Mouse (Mus musculus) heart, embryonic 10.5 days (tissue): ENCODE results near the gene Palld. TPM values are rescaled to one million over a fixed set of nuclear protein-coding genes. Genes with fewer than 3 reads are reported as not detected.

Experiments
- DNase-seq: peaks from one replicate; pipeline ENCODE4 v3.0.0-alpha.2; 2017; ENCODE audit warnings: low spot score
- H3K27ac ChIP-seq: fragments of 300-500 bp; sonication (generic); 2 replicates; pipeline ENCODE4 v1.5.1; 2016; ENCODE audit warnings: mild to moderate bottlenecking
- H3K27me3 ChIP-seq: fragments of 300-500 bp; sonication (generic); 2 replicates; pipeline ENCODE4 v1.6.1; 2016; ENCODE audit warnings: mild to moderate bottlenecking; ENCODE audit not compliant: poor library complexity, insufficient read depth, severe bottlenecking
- H3K36me3 ChIP-seq: fragments of 300-500 bp; sonication (generic); 2 replicates; pipeline ENCODE4 v1.6.1; 2016; ENCODE audit warnings: mild to moderate bottlenecking, moderate library complexity
- H3K4me1 ChIP-seq: fragments of 300-500 bp; sonication (generic); 2 replicates; pipeline ENCODE4 v1.6.1; 2016; ENCODE audit warnings: mild to moderate bottlenecking
- H3K4me3 ChIP-seq: fragments of 300-500 bp; sonication (generic); 2 replicates; pipeline ENCODE4 v1.5.1; 2016; ENCODE audit warnings: mild to moderate bottlenecking, moderate library complexity
- H3K9me3 ChIP-seq: fragments of 300-500 bp; sonication (generic); 2 replicates; pipeline ENCODE4 v1.6.1; 2016; ENCODE audit warnings: mild to moderate bottlenecking, moderate library complexity
- WGBS: fragments of 180-500 bp; shearing (Covaris S2); methylation state at CpG from one replicate; pipeline ENCODE4 v1.1.7; 2016; 5-methylcytosine and 5-hydroxymethylcytosine counted together
- polyA plus RNA-seq: library from polyadenylated mRNA; unstranded; fragments of >200 nt; fragmentation: Nextera tagmentation; extraction: Ambion mirVana; gene quantifications from 2 replicates; pipeline ENCODE4 v1.2.1, GENCODE M21; 2016

The Palld gene
- polyA plus RNA-seq, 1 experiment from 2014 or later, result 167 TPM

GRCm38 (mm10) chr8:61596889-61597288 is 305.6 kb downstream of the Palld start:
- no peak overlapping the region for H3K27ac ChIP-seq
- no peaks in the 10 kb centered on the region for H3K27me3 ChIP-seq
- DNase-seq, result no peak
- H3K4me3 ChIP-seq, result no peak overlapping the region
- no peaks in the 10 kb centered on the region for H3K9me3 ChIP-seq
- no peaks in the 10 kb centered on the region for H3K36me3 ChIP-seq
- WGBS, result 78% methylated on average over 3 of the region's 3 CpGs
- H3K4me1 ChIP-seq, result peaks cover 5% of the 10 kb centered on the region; the same call in 1 of the 2 replicates

- 6% methylated on average over 8 of the region's 8 CpGs for WGBS
- no peaks in the 10 kb centered on the region for H3K27me3 ChIP-seq
- H3K27ac ChIP-seq, result peak overlapping the region; percentile 89
- peaks cover 30% of the 10 kb centered on the region for H3K4me1 ChIP-seq
- peak overlapping the region; percentile 75 for H3K4me3 ChIP-seq
- DNase-seq, result no peak
- no peaks in the 10 kb centered on the region for H3K9me3 ChIP-seq
- H3K36me3 ChIP-seq, result peaks cover 7% of the 10 kb centered on the region; the same call in 1 of the 2 replicates
Observed at GRCm38 (mm10) chr8:61591446-61591845, 311.0 kb downstream of the Palld start.

DNA sequence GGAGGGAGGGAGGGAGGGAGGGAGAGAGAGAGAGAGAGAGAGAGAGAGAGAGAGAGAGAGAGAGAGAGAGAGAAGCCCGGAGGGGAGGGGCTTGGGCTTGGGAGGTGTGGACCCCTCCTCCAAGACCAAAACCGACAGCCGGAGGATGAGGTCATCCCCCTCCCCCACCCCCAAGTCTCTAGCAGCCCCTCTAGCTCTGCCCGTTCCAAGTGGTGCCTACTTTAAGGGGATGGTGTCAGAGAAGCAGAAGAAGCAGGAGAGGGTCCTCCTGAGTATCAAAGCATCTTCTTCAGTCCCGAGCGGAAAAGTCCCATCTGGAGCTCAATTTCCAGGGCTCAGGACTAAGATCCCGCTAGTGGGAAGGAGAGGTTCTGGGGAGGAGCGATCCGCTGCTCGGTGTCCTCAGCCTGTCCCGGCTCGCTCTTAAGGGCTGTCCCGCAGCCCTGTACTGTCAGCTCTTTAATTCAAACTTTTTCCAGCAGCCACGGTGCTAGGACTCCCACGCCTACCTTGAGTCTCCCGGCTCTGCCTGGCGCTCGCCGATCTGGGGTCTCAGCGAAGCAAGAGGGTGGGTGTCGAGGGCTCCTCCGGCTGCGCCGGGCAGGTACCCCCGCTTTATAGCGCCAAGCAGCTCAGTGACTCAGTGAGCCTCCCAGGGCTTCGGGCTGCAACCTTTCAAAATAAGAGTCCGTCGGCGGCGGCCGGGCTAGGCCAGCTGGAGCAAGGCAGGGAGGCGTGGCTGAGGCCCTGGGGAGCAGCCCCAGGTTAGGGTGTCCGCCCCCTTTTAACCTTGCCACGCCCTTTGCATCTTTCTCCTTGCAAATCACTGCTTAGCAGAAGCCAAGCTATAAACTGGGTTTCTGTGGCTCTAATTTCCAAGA is 311.7 kb downstream of the Palld start:
- Histone ChIP-seq H3K36me3 (peaks cover 7% of the 10 kb centered on the region; the same call in 1 of the 2 replicates), H3K4me1 (peaks cover 33% of the 10 kb centered on the region), H3K27me3 (no peaks in the 10 kb centered on the region), H3K9me3 (no peaks in the 10 kb centered on the region), H3K4me3 (peak overlapping the region; percentile 75), H3K27ac (peak overlapping the region; percentile 89)
- peak; percentile 95 for DNase-seq
- WGBS, result under 1% methylated on average over 35 of the region's 35 CpGs

GRCm38 (mm10) chr8:61589972-61590391 is 312.5 kb downstream of the Palld start:
- H3K4me1 ChIP-seq, result peaks cover 37% of the 10 kb centered on the region
- peak overlapping the region; percentile 75 for H3K4me3 ChIP-seq
- H3K36me3 ChIP-seq, result peaks cover 7% of the 10 kb centered on the region; the same call in 1 of the 2 replicates
- 2% methylated on average over 11 of the region's 11 CpGs for WGBS
- no peak for DNase-seq
- peak overlapping the region; percentile 89 for H3K27ac ChIP-seq
- no peaks in the 10 kb centered on the region for H3K27me3 ChIP-seq
- no peaks in the 10 kb centered on the region for H3K9me3 ChIP-seq

DNA sequence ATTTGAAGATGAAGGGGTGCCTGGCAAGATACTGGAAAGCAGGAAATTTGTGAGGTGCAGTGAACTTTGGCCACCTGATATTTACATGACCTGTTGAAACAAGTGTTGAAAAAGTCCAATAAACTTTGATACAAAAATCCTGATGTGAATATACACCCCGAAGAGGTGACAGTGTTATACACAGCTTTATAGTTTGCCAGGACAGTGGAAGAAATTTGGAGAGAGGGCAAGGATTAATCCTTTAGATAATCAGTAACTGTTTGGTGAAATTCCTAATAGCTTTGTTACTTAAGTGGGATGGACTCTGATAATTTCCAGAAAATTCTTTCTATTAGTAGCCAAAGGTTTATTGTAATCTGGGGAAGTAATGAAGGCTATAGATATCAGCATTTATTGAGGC is 314.2 kb downstream of the Palld start:
- no peaks in the 10 kb centered on the region for H3K9me3 ChIP-seq
- 94% methylated on average over 1 of the region's 1 CpGs for WGBS
- peaks cover 11% of the 10 kb centered on the region; the same call in 1 of the 2 replicates for H3K36me3 ChIP-seq
- no peak for DNase-seq
- H3K4me3 ChIP-seq, result no peak overlapping the region
- H3K4me1 ChIP-seq, result peaks cover 42% of the 10 kb centered on the region
- no peak overlapping the region for H3K27ac ChIP-seq
- H3K27me3 ChIP-seq, result no peaks in the 10 kb centered on the region

- Histone ChIP-seq H3K4me3 (no peak overlapping the region), H3K4me1 (peaks cover 42% of the 10 kb centered on the region), H3K36me3 (peaks cover 11% of the 10 kb centered on the region; the same call in 1 of the 2 replicates), H3K27ac (no peak overlapping the region), H3K27me3 (no peaks in the 10 kb centered on the region), H3K9me3 (no peaks in the 10 kb centered on the region)
- no peak for DNase-seq
- 83% methylated on average over 3 of the region's 3 CpGs for WGBS
Observed at GRCm38 (mm10) chr8:61587731-61588130, 314.8 kb downstream of the Palld start.

DNA sequence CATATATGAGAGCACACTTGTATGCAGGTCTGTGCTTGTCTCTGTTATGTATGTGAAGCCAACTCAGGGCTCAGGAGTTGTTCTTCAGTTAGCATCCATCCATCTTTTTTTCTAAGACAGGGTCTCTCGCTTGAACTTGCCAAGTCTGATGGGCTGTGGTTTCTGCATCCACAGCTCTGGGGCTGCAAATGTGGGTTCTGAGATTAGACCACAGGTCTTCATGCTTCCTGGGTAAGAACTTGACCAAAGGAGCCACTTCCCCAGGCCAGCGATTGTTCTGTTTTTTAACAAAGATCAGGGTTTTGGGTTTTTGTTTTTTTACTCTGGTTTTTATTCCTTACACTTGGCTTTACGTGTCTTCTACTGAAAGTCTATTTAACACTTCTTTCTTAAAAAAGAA is 316.0 kb downstream of the Palld start:
- Histone ChIP-seq H3K4me1 (peaks cover 33% of the 10 kb centered on the region), H3K4me3 (no peak overlapping the region), H3K36me3 (peaks cover 15% of the 10 kb centered on the region; the same call in 1 of the 2 replicates), H3K27me3 (no peaks in the 10 kb centered on the region), H3K9me3 (no peaks in the 10 kb centered on the region), H3K27ac (no peak overlapping the region)
- DNase-seq, result no peak
- WGBS, result 91% methylated on average over 3 of the region's 3 CpGs

GRCm38 (mm10) chr8:61585746-61586145 is 316.7 kb downstream of the Palld start:
- 72% methylated on average over 3 of the region's 3 CpGs for WGBS
- Histone ChIP-seq H3K36me3 (peaks cover 15% of the 10 kb centered on the region; the same call in 1 of the 2 replicates), H3K27me3 (no peaks in the 10 kb centered on the region), H3K4me1 (peaks cover 25% of the 10 kb centered on the region), H3K27ac (no peak overlapping the region), H3K4me3 (no peak overlapping the region), H3K9me3 (no peaks in the 10 kb centered on the region)
- DNase-seq, result no peak

DNA sequence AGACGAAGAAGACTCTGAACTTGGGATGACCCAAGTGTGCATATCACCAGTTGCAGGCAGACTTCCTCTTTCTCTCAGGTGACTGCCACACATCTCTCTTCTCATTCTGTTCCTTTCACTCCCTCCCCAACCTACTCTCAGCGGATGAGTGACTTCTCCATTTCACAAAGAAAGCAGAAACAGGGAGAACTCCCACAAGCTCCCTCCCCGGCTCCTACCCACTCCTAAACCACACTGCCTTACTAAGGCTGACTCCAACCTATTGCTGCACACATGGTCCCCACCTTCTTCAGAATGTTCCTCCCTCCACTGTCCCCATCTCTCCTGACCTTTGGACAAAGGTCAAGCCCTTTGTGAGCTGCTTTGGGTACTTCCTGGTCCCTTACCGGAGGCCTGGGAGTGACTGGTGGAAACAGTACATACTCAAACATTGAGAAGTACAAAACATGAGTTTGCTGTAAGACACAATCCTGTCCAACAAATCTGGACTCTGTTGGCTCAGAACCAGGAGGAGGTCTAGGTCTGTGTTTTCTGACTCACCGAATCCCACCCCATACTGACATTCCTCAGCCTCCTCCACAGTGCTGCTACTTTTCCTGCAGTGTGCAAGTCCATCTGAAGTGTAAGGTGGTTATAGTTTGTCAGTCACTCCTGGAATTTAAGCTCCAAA is 317.6 kb downstream of the Palld start:
- peaks cover 16% of the 10 kb centered on the region for H3K4me1 ChIP-seq
- H3K36me3 ChIP-seq, result peaks cover 15% of the 10 kb centered on the region; the same call in 1 of the 2 replicates
- H3K9me3 ChIP-seq, result no peaks in the 10 kb centered on the region
- H3K27ac ChIP-seq, result no peak overlapping the region
- H3K4me3 ChIP-seq, result no peak overlapping the region
- WGBS, result 73% methylated on average over 5 of the region's 5 CpGs
- H3K27me3 ChIP-seq, result no peaks in the 10 kb centered on the region
- DNase-seq, result no peak

GRCm38 (mm10) chr8:61582547-61582946 is 319.9 kb downstream of the Palld start:
- no peak for DNase-seq
- 86% methylated on average over 8 of the region's 8 CpGs for WGBS
- peaks cover 17% of the 10 kb centered on the region for H3K4me1 ChIP-seq

GRCm38 (mm10) chr8:61581259-61581658 is 321.2 kb downstream of the Palld start:
- peaks cover 17% of the 10 kb centered on the region for H3K4me1 ChIP-seq

More at GRCm38 (mm10) chr8:61582547-61582946, 319.9 kb downstream of the Palld start:
- Histone ChIP-seq H3K9me3 (no peaks in the 10 kb centered on the region), H3K27ac (no peak overlapping the region), H3K4me3 (no peak overlapping the region), H3K36me3 (peaks cover 22% of the 10 kb centered on the region), H3K27me3 (no peaks in the 10 kb centered on the region)

DNA sequence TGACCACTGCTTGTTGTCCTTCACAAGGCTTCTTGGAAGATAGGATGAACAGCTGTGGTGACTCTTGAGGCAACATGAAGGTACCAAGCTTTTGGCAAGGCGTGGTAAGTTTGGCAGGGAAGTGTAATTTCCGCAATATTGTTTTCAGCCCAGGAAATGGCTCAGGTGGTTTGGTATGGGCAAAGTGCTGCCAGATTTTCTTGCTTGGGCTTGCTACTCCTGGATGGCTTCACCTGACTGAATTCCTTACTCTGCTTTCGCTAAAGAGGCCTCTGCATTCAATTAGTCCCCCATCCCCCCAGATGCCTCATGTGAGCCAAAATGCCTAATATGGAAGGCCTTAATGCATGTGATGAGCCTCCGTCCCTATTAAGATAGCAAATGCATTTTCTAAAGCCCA is 322.7 kb downstream of the Palld start:
- no peak overlapping the region for H3K27ac ChIP-seq
- peaks cover 18% of the 10 kb centered on the region for H3K4me1 ChIP-seq
- H3K27me3 ChIP-seq, result no peaks in the 10 kb centered on the region
- no peak overlapping the region for H3K4me3 ChIP-seq
- H3K36me3 ChIP-seq, result peaks cover 18% of the 10 kb centered on the region
- no peak for DNase-seq
- WGBS, result 76% methylated on average over 4 of the region's 4 CpGs
- no peaks in the 10 kb centered on the region for H3K9me3 ChIP-seq

More at GRCm38 (mm10) chr8:61581259-61581658, 321.2 kb downstream of the Palld start:
- DNase-seq, result no peak
- Histone ChIP-seq H3K36me3 (peaks cover 18% of the 10 kb centered on the region), H3K9me3 (no peaks in the 10 kb centered on the region), H3K4me3 (no peak overlapping the region), H3K27me3 (no peaks in the 10 kb centered on the region), H3K27ac (no peak overlapping the region)
- 89% methylated on average over 5 of the region's 5 CpGs for WGBS

DNA sequence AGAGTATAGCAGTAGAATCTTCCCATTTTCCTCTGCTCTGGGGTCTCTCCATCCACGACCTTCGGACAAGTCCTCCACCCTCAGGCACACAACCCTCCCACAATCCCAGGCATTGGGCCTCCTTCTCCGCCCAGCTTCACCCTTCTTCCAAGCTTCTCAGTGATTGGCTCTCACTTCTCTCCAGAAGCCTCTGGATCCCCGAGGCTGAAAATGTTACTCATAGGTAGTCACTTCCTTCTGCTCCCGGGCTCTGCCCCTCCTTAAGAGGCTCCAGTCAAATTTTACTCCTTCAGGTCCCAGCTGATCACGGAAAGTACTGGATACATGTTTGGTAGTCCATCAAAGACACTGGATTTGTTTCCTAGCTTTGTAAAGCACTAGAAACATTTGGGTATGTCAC is 323.7 kb downstream of the Palld start:
- peaks cover 14% of the 10 kb centered on the region for H3K36me3 ChIP-seq
- H3K9me3 ChIP-seq, result no peaks in the 10 kb centered on the region
- H3K4me1 ChIP-seq, result peaks cover 26% of the 10 kb centered on the region
- no peaks in the 10 kb centered on the region for H3K27me3 ChIP-seq
- DNase-seq, result no peak
- WGBS, result 75% methylated on average over 6 of the region's 6 CpGs
- H3K4me3 ChIP-seq, result no peak overlapping the region
- no peak overlapping the region for H3K27ac ChIP-seq
